Mouse (Mus musculus) left cerebral cortex, postnatal 36 days (tissue): Measurements from ENCODE around the gene Btbd7. TPM values are rescaled to one million over a fixed set of nuclear protein-coding genes. Genes with fewer than 3 reads are reported as not detected.
A peak's percentile ranks its signal among the peaks of the same experiment; 100 is the strongest.

Experiments used
- DNase-seq, 2 experiments: peaks; one replicate each; pipeline ENCODE4 v3.0.0; 2021 to 2022; ENCODE audit warnings: low spot score in 2 of 2, mixed read lengths in 1 of 2
- intact Hi-C: fragments of 180-260 bp; cut with DNase I; formaldehyde crosslinking; loops from one replicate; pipeline ENCODE4 v1.15.1; 2025
- total RNA-seq, 2 experiments: library from RNA; stranded (reverse); gene quantifications; 2 replicates each; pipeline ENCODE4 v1.2.3; 2021

Gene Btbd7
- total RNA-seq: 10 to 100 TPM; 15.1 to 21.3 TPM

DNA sequence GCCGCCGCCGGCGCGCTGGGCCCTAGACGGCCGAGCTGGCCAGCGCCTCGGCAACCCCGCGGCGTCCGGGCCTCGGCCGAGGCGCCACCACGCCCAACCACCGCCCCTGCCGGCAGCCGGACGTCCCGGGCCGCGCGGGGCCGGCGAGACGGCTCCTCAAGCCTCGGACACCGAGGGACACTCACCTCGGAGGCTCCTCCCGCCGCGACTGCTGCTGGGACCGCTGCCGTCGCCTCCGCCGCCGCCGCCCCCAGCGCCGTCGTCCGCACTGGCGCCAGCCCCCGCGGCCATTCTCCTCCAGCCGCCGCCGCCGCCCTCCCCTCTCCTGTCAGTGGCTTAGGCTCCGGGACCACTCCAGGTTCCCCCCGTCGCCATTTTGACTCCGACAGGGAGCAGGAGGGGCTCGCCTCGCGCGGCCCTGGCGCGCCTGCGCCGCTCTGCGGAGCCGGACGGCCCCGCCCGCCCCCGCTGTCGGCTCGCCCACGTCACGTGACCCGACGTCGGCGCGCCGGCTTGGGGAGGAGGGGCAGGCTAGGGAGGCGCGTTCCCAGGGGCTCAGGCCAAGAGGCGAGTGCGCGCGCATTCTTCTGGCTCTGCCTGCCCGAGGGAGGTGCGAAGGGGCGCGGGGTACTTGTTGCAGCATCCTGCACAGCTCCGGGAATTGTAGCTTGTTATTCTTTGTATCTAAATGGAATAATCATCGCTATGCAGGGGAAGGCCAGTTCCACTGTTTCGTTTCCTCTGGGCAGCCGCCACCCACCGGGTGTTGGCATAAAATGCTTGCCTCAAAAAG is at the start of gene Btbd7:
TSS of gene Btbd7 (minus strand) at position 441 of the 793 bp plus-strand sequence.
- peak; percentile 95 to 96 for DNase-seq
- intact Hi-C loops: loop anchor here (1.0 to 10.0 kb wide), 2 partner anchors 71 to 73 kb away; no protein-coding TSS in a partner anchor

DNA sequence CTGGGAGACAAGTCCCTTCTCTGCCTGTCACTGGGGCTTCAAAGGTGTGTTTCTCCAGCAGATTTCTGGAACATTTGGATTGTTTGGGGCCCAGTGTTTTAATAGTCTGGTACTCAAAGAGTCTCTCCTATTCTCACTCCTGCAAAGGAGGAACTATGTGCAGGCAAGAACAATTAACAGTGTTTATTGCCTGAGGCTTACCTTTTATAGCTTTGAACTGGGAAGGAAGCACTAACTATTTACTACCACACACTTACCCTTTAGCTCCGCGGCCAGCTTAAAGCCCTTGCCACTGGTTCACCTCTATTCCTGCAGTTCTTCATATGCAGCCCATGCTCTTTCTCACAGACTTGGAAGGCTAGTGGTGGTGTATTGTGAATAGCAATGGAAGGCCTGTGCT is 37.8 kb upstream of the Btbd7 start:
- no peak for DNase-seq
- intact Hi-C loops: no loop called here

- intact Hi-C loops: no loop called here
- no peak for DNase-seq
These were observed 29.9 kb upstream of the Btbd7 start for GRCm38 (mm10) chr12:102908191-102908590.

GRCm38 (mm10) chr12:102899091-102899490 is 20.8 kb upstream of the Btbd7 start, which contains the start of gene Cox8c:
Cox8c (plus strand) TSS chr12:102899316.
- intact Hi-C loops: no loop called here
- no peak for DNase-seq

DNA sequence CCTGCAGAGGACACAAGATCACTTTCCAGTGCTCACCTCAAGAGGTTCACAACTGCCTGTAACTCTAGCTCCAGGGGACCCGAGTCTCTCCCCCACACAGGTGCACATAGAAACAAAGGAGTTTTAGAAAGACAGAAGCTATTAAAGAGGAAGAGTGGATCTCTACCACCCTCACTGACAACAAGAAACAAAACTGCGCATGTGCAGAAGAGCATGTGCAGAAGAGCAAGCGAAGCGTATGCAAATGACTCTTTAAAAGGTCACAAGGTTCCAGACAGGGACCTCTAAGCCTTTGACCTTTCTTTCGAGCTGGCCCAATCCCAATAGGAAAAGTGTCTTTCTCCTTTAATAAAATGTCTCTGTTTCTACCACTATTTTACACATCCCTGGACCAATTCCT is 10.3 kb upstream of the Btbd7 start:
- DNase-seq: no peak
- intact Hi-C loops: no loop called here

DNA sequence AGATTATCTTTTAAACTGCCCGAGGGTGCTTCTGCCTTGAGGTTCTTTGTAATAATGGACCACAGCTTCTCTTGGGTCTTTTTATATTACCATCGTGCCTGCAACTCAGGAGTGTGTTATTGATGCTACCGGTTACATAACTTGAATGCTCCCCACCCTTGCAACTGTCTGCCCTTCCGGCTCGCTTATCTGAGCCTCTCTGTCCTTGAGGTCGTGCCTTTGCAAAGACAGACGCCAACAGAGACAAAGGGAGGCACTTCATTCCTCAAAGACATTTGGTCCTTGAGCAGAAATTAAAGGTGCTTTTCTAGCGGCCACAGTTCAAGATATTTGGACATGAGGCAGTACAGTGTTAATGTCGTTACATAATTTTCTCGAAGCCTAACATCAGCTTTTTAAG is 9.1 kb upstream of the Btbd7 start:
- intact Hi-C loops: no loop called here
- no peak for DNase-seq

DNA sequence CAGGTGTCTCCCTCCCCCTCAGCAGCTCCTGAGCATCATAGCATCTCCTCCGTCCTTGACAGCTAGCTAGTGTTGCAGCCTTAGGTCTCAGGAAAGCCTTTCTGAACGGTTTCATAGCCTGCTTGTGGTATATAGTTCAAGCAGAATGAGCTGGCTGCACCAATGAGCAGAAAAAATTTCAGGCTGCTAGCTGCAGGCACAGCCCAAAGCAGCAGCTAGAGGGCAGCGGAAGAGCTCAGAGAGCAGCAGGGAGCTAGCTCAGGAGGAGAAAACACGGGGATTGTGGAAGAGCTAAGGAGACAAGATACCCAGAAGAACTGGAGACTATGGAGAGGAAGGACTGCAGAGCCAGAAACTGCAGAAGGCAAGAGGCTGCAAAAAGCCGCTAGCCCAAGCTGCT is 7.5 kb upstream of the Btbd7 start:
- DNase-seq: peak; percentile 42 to 45
- intact Hi-C loops: loop anchor here (2.0 kb wide), 1 partner anchor 179 kb away; no protein-coding TSS in a partner anchor

DNA sequence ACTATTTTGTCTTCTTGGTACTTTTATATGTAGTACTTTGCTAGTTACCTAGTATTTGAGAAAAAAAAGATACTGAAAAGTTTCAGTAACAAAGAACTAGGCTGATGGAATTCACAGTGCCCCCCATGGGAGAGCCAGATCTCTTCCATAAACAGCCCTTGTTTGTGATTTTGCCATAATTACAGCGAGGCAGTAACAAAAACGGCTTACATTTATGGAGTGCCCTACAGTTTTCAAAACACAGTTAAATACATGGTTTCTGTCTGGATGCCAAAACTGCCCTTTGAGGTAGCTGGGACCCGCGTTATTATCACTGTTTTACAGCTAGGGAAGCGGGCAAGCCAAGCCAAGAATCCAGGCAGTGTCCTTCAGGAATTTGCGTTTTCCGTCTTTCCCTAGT is 630 bp upstream of the Btbd7 start:
- intact Hi-C loops: loop anchor here (1.0 to 10.0 kb wide), 2 partner anchors 70 to 74 kb away; no protein-coding TSS in a partner anchor
- DNase-seq: no peak

GRCm38 (mm10) chr12:102877301-102878030 is 805 bp downstream of the Btbd7 start:
- peak; percentile 39 to 52 for DNase-seq
- intact Hi-C loops: loop anchor here (1.0 to 10.0 kb wide), 2 partner anchors 72 to 73 kb away; no protein-coding TSS in a partner anchor

DNA sequence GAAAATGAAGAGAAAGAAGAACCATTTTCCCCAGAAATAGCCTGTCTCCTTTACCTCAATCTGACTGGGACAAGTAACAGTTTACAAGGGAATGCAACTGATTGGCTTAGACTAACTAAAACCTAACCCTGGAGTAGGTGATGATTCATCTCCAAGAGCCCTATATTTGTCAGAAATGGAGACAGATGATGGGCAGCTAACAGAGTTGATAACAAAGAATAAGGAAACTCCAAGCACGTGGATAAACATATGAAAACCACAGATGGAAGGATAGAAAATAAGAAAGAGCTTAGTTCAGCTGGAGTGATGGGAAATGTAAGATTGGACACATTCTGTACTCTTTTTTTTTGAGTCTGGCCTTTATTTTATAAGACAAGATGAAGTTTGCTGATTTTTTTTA is 7.7 kb downstream of the Btbd7 start:
- no peak for DNase-seq
- intact Hi-C loops: loop anchor here (10.0 kb wide), 1 partner anchor 66 kb away; no protein-coding TSS in a partner anchor

DNA sequence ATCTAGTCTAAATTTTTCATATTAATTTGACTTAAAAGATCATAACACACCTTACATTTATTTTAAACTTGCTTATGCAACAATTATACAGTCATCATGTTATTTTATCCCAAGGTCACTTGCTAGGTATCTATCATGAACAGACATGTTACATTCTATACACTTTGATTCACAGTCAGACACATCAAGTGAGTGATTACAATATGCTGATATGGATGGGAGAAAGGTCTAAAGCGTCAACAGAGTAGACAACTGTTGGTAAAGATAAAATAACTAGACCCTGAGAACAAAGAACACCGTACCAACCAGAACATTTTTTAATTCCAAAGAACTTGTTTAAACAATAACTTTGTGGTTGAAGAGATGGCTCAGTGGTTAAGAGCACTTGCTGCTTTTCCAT is 8.5 kb downstream of the Btbd7 start:
- intact Hi-C loops: loop anchor here (10.0 kb wide), 1 partner anchor 65 kb away; no protein-coding TSS in a partner anchor
- no peak for DNase-seq

DNA sequence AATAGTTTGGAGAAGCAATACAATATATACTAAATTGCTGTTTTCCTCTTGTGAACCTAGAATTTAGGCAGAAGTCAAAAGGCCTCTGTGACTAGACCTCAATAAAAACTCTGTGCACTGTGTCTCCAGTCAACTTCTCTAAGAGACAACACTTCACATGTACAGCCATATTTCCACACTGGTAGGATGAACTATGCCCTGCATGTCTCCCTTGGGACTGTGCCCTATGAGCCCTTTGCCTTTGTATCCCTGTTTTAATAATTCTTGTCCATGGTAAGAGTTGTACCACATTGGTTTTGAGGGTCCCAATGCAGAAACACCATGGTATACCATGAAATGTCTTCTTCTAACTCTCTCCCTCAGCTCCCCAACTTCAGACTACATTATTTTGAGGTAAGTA is 17.5 kb downstream of the Btbd7 start:
- no peak for DNase-seq
- intact Hi-C loops: no loop called here

DNA sequence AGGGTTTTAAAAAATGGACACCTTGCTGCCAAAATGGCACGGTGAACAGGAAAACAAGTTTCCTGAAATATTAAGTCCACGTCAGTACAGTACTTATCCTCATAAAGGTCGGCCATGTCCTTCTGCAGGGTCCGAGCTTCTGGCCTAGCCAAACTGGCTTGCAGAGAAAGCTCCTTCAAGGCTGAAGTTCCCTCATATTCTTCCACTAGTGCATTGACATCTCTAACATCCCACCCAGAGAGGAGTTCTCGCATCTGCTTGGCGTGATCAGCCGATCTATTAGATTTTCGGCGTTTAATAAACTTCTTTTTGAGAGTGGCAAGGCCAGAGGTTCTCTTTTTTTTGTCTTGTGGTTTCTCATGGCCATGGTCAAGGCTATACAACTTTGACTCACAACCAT is 40.0 kb downstream of the Btbd7 start:
- intact Hi-C loops: no loop called here

GRCm38 (mm10) chr12:102832746-102833300 is 45.4 kb downstream of the Btbd7 start:
- intact Hi-C loops: no loop called here
- no peak for DNase-seq

More for the DNA sequence above, 40.0 kb downstream of the Btbd7 start:
- no peak for DNase-seq

DNA sequence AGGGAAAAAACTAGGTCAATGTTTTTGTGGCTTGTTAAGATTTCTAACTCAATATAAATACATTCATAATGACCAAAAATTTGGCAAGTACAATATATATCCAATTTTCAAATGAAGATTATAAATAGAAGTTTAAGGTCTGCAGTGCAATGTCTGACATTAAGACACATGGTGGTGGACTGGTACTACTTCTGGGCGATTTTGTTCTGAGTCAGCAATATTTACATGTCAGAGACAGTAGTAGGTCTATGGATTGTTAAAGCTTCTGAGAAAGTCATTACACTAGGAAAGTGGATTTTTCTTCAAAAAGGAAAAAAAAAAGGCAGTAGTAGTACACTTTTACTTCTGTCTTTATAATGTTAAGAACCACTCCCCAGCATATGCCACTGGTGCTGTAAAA is 46.4 kb downstream of the Btbd7 start:
- DNase-seq: no peak
- intact Hi-C loops: no loop called here

DNA sequence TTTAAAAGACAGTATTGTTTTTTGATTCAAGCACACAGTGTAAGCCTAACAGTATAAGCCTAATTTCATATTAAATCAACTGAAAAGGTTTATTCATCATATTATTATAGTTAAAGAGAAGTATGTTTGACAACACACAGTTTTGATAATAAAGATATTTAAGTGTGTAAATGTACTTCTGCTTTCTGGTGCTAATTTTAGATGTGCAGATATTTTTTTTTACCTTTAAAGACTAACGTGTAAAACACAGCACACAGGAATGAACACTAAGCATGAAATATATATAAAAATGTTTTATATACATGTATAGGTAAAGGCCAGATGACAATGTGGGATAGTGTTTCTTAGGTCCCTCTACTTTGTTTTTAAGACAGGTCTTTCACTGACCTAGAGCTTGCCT is 51.2 kb downstream of the Btbd7 start:
- no peak for DNase-seq
- intact Hi-C loops: no loop called here

DNA sequence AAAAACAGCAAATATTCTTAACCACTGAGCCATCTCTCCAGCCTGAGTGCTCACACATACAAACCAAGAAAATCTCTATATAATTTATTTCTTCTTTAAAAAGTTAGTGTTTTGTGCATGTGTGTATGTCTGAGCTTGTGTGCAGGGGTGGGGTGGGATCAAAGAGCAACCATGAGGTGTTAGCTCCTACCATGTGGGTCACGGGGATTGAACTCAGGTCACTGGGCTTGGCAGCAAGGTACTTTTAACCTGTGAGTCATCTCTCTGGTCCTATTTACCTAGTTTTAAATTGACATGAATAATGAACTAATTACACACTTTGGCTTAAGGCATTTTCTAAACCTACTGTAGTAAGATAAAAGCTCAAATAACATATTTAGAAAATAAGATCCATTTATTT is 51.9 kb downstream of the Btbd7 start:
- intact Hi-C loops: no loop called here
- DNase-seq: no peak

DNA sequence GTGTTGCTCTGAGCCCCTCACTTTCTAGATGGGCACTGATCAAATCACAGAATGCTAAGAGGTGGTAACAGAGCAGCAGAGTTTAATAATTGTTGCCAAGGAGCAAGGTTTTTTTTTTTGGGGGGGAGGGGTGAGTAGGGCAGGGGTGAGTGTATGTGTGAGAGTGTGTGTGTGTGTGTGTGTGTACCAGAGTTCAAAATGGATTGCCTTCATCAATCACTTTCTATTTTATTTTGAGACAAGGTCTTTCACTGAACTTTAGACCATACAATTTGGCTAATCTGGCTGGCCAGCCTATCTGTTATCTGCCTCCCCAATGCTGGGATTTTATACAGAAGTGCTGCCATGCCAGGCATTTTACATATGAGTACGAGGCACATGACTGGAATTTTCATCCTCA is 63.4 kb downstream of the Btbd7 start:
- intact Hi-C loops: no loop called here
- DNase-seq: no peak

- DNase-seq: no peak
These were observed 78.7 kb downstream of the Btbd7 start for GRCm38 (mm10) chr12:102799528-102799927.

DNA sequence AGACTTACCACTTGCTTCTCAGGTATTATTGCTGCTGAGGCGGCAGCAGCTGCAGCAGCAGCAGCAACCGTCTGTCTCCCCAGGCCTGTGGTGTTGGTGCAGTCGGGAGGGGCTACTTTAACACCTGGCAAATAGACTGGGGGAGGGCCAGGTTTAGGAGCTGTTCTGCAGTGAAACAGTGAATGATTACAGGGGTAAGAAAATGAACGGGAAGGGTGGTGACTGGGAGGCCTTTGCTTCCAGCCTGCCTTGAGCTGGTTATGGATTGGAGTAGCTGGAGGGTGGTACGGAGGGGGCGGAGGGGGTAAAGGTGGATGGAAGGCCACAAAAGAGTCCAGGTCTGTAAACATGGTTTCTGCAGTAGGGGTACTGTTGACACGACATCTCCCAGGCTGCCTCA is 90.3 kb downstream of the Btbd7 start:
- intact Hi-C loops: loop anchor here (10.0 kb wide), 1 partner anchor 277 kb away; no protein-coding TSS in a partner anchor
- DNase-seq: no peak

More at GRCm38 (mm10) chr12:102799528-102799927, 78.7 kb downstream of the Btbd7 start:
- intact Hi-C loops: no loop called here
